Mouse (Mus musculus): ENCODE measurements at regions not wholly inside any gene's neighbourhood (a gene's known extent, or its start where the extent isn't known, plus 50 kb on each side); places are given as distances from the start of the nearest gene placed in this dataset.

GRCm38 (mm10) chr4:69898831-69899230, 511.4 kb downstream of the Cdk5rap2 start:
- DNase-seq (ENCODE audit: inconsistent ontology term): no peak

- DNase-seq (ENCODE audit: inconsistent ontology term): no peak
Observed at GRCm38 (mm10) chr4:69896111-69896510, 514.1 kb downstream of the Cdk5rap2 start.

- DNase-seq (ENCODE audit: inconsistent ontology term): no peak
Observed at GRCm38 (mm10) chr4:69892829-69893175, 517.4 kb downstream of the Cdk5rap2 start.

GRCm38 (mm10) chr4:69891898-69892828, 518.1 kb downstream of the Cdk5rap2 start:
- DNase-seq (ENCODE audit: inconsistent ontology term): no peak

GRCm38 (mm10) chr4:69890655-69891054, 519.6 kb downstream of the Cdk5rap2 start:
- no peak for DNase-seq (ENCODE audit: inconsistent ontology term)

GRCm38 (mm10) chr4:69889931-69890634, 520.2 kb downstream of the Cdk5rap2 start:
- peak; percentile 8 for DNase-seq (ENCODE audit: inconsistent ontology term)

GRCm38 (mm10) chr4:69876734-69877133, 533.5 kb downstream of the Cdk5rap2 start:
- no peak for DNase-seq (ENCODE audit: inconsistent ontology term)

- no peak for DNase-seq (ENCODE audit: inconsistent ontology term)
Observed at GRCm38 (mm10) chr4:69870638-69871037, 539.6 kb downstream of the Cdk5rap2 start.

- DNase-seq (ENCODE audit: inconsistent ontology term): no peak
Observed at GRCm38 (mm10) chr4:69855001-69855400, 555.2 kb downstream of the Cdk5rap2 start.

GRCm38 (mm10) chr4:69852637-69853036, 557.6 kb downstream of the Cdk5rap2 start:
- no peak for DNase-seq (ENCODE audit: inconsistent ontology term)

GRCm38 (mm10) chr4:69849423-69849822, 560.8 kb downstream of the Cdk5rap2 start:
- DNase-seq (ENCODE audit: inconsistent ontology term): no peak

GRCm38 (mm10) chr4:69839868-69840267, 570.4 kb downstream of the Cdk5rap2 start:
- DNase-seq (ENCODE audit: inconsistent ontology term): no peak

- DNase-seq (ENCODE audit: inconsistent ontology term): no peak
Observed at GRCm38 (mm10) chr4:69838940-69839339, 571.3 kb downstream of the Cdk5rap2 start.

GRCm38 (mm10) chr4:69824903-69825268, 585.4 kb downstream of the Cdk5rap2 start:
- DNase-seq (ENCODE audit: inconsistent ontology term): no peak

GRCm38 (mm10) chr4:69824215-69824902, 585.9 kb downstream of the Cdk5rap2 start:
- DNase-seq (ENCODE audit: inconsistent ontology term): no peak

GRCm38 (mm10) chr4:69823311-69823940, 586.8 kb downstream of the Cdk5rap2 start:
- DNase-seq (ENCODE audit: inconsistent ontology term): peak; percentile 59

- no peak for DNase-seq (ENCODE audit: inconsistent ontology term)
Observed at GRCm38 (mm10) chr4:69818885-69819284, 591.4 kb downstream of the Cdk5rap2 start.

- no peak for DNase-seq (ENCODE audit: inconsistent ontology term)
Observed at GRCm38 (mm10) chr4:69785481-69786050, 624.7 kb downstream of the Cdk5rap2 start.

- DNase-seq (ENCODE audit: inconsistent ontology term): no peak
Observed at GRCm38 (mm10) chr4:69781258-69781657, 629.0 kb downstream of the Cdk5rap2 start.

GRCm38 (mm10) chr4:69761841-69762240, 648.4 kb downstream of the Cdk5rap2 start:
- DNase-seq (ENCODE audit: inconsistent ontology term): no peak

- peak; percentile 29 for DNase-seq (ENCODE audit: inconsistent ontology term)
Observed at GRCm38 (mm10) chr4:69759596-69759995, 650.6 kb downstream of the Cdk5rap2 start.

Data from Muller cell, postnatal 12 days (primary cell).